8 mouse cellular contexts compared by ENCODE assay signal in the genomic region with DNA sequence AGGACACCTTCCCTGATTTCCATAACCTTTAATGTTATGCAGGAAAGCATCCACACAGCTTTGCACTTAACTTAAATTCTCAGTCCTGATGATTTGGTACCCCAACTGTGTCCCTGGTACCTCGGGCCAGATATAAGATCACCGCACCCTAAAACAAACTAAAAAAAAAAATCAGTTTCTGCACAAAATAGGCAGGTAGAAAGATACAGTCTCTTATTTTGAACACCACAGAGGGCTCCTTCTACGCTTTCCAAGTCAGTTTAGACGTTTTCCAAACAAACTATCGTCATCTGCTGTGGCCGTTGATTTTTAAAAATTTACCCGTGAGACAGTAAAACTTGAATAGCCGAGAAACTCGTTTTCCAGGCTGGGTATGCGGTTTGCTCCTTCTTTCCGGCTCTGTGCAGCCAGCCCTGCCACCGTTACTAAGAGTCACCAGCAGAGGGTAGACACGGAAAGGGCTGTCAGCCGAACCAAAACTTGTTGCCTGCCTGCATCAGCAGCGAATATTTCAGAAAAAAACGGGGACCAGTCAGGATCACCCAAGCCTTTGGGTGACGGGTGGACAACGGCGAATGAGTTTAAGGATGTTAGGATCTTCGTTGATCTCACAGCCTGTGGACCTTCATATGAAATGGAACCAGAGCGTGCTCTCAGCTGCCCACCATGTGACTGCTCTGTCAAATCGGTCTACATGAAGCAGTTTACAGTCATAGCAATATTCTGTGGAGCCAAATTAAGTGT.
DNase-seq lines count a peak whose midpoint lies in the region; ATAC-seq lines count a peak whose summit lies in the region.

No protein-coding gene starts in this region.

- peak; percentile 99 for ATAC-seq in common myeloid progenitor, adult 5-6 weeks (replicated peaks; ENCODE audit: low read depth, poor library complexity, severe bottlenecking)
- peak; percentile 99 for ATAC-seq in megakaryocyte, adult 5-6 weeks (ENCODE audit: poor library complexity, severe bottlenecking)

- intact Hi-C loops in gastrocnemius, postnatal 14 days (cut with DNase I; ENCODE audit: low total_unique reads), result no loop called here
- intact Hi-C loops in left cerebral cortex, postnatal 10 days (cut with DNase I), result loop anchor here (5.0 kb wide), 1 partner anchor 435 kb away; no protein-coding TSS in a partner anchor

- DNase-seq in T-cell, adult 2 months (ENCODE audit: low spot score), result peak; percentile 58
- DNase-seq in gastrocnemius, postnatal 14 days, result peak; percentile 26
- DNase-seq in induced T-regulatory cell, adult 2 months (ENCODE audit: low read depth), result peak; percentile 74
- peak; percentile 40 to 61 for DNase-seq in left cerebral cortex, postnatal 10 days (ENCODE audit: extremely low spot score in 1 of 2, low spot score in 2 of 2)
- DNase-seq in retina, postnatal 7 days (ENCODE audit: low read depth, low spot score), result peak; percentile 29
- DNase-seq in thymus, postnatal 4 days, result peak; percentile 71

Comparison
In these comparisons a context has a peak if more than half of its experiments do, and no peak if none do; other contexts are left out.
1. Peak in every context shown above with its lines: DNase-seq and ATAC-seq.